Mouse (Mus musculus) MEL (cell line): Measurements from ENCODE around the gene Rasgef1b. TPM values are rescaled to one million over a fixed set of nuclear protein-coding genes. Genes with fewer than 3 reads are reported as not detected.

Experiments
- DNase-seq: peaks from one replicate; pipeline ENCODE4 v3.0.0; 2011; ENCODE audit warnings: low read depth, low spot score
- H3K27ac ChIP-seq: 2 replicates; pipeline ENCODE4 v1.5.1; 2012; ENCODE audit warnings: low read depth, mild to moderate bottlenecking, control low read depth, low read length, moderate library complexity; ENCODE audit not compliant: control insufficient read depth
- H3K27me3 ChIP-seq, 2 experiments: fragments of 150-350 bp in 1 of 2; sonication (generic) in 1 of 2; 2 replicates each; pipeline ENCODE4 v1.6.1; 2012; ENCODE audit warnings: low read length in 2 of 2, mild to moderate bottlenecking in 2 of 2, improper control_type of control experiment in 1 of 2, moderate library complexity in 1 of 2; ENCODE audit not compliant: insufficient read depth in 2 of 2, control insufficient read depth in 1 of 2
- H3K36me3 ChIP-seq, 2 experiments: 2 replicates each; pipeline ENCODE4 v1.6.1; 2012 to 2014; ENCODE audit warnings: low read length in 2 of 2, improper control_type of control experiment in 1 of 2, inconsistent platforms in 1 of 2, mild to moderate bottlenecking in 1 of 2; ENCODE audit not compliant: insufficient read depth in 2 of 2, control insufficient read depth in 1 of 2
- H3K4me1 ChIP-seq, 2 experiments: fragments of 150-350 bp in 1 of 2; sonication (generic) in 1 of 2; 2 replicates each; pipeline ENCODE4 v1.6.1; 2012; ENCODE audit warnings: low read length in 2 of 2, improper control_type of control experiment in 1 of 2, mild to moderate bottlenecking in 1 of 2; ENCODE audit not compliant: insufficient read depth in 2 of 2, control insufficient read depth in 1 of 2
- H3K4me3 ChIP-seq, 2 experiments: fragments of 150-350 bp in 1 of 2; sonication (generic) in 1 of 2; 2 replicates each; pipeline ENCODE4 v1.5.1; 2012; ENCODE audit warnings: low read depth in 2 of 2, low read length in 2 of 2, mild to moderate bottlenecking in 2 of 2, moderate library complexity in 2 of 2, control low read depth in 1 of 2, improper control_type of control experiment in 1 of 2; ENCODE audit not compliant: control insufficient read depth in 1 of 2, insufficient read depth in 1 of 2
- H3K79me2 ChIP-seq: 2 replicates; pipeline ENCODE4 v1.6.1; 2012; ENCODE audit warnings: mild to moderate bottlenecking, low read length, moderate library complexity; ENCODE audit not compliant: control insufficient read depth, poor library complexity, insufficient read depth
- H3K9ac ChIP-seq: 2 replicates; pipeline ENCODE4 v1.6.1; 2012; ENCODE audit warnings: low read depth, mild to moderate bottlenecking, control low read depth, low read length, moderate library complexity; ENCODE audit not compliant: control insufficient read depth, poor library complexity, severe bottlenecking
- H3K9me3 ChIP-seq: fragments of 150-350 bp; sonication (generic); replicated peaks from 2 replicates; pipeline ENCODE4 v1.6.1; 2012; ENCODE audit warnings: mild to moderate bottlenecking, low read length, improper control_type of control experiment, moderate library complexity; ENCODE audit not compliant: insufficient read depth
- CHD1 ChIP-seq: IDR thresholded peaks from 2 replicates; pipeline ENCODE4 v1.6.1; 2012; ENCODE audit warnings: low read depth, mild to moderate bottlenecking, inconsistent platforms, low read length, improper control_type of control experiment
- CHD2 ChIP-seq: IDR thresholded peaks from 2 replicates; pipeline ENCODE4 v1.6.1; 2011; ENCODE audit warnings: low read length, improper control_type of control experiment
- ELF1 ChIP-seq: IDR thresholded peaks from 2 replicates; pipeline ENCODE4 v1.6.1; 2014; ENCODE audit warnings: low read depth, mild to moderate bottlenecking, inconsistent platforms, low read length, improper control_type of control experiment, moderate library complexity
- EP300 ChIP-seq, 2 experiments: IDR thresholded peaks; 2 replicates each; pipeline ENCODE4 v1.6.1; 2011; ENCODE audit warnings: improper control_type of control experiment in 2 of 2, low read length in 2 of 2, low read depth in 1 of 2, mild to moderate bottlenecking in 1 of 2
- GABPA ChIP-seq: IDR thresholded peaks from 2 replicates; pipeline ENCODE4 v1.6.1; 2012; ENCODE audit warnings: low read depth, mild to moderate bottlenecking, inconsistent platforms, low read length, improper control_type of control experiment, moderate library complexity
- GATA1 ChIP-seq: IDR thresholded peaks from 2 replicates; pipeline ENCODE4 v1.6.1; 2011; ENCODE audit warnings: low read depth, low read length, improper control_type of control experiment
- KAT2A ChIP-seq: conservative IDR thresholded peaks from 2 replicates; pipeline ENCODE4 v1.6.1; 2012; ENCODE audit warnings: low read depth, low read length, improper control_type of control experiment, inconsistent platforms
- MAX ChIP-seq: IDR thresholded peaks from 2 replicates; pipeline ENCODE4 v1.6.1; 2011; ENCODE audit warnings: low read length, improper control_type of control experiment
- MYB ChIP-seq: IDR thresholded peaks from 2 replicates; pipeline ENCODE4 v1.6.1; 2011; ENCODE audit warnings: mild to moderate bottlenecking, low read depth, low read length, improper control_type of control experiment
- NELFE ChIP-seq: IDR thresholded peaks from 2 replicates; pipeline ENCODE4 v1.6.1; 2011; ENCODE audit warnings: low read depth, low read length, improper control_type of control experiment
- POLR2A ChIP-seq, 2 experiments: IDR thresholded peaks; 2 replicates each; pipeline ENCODE4 v1.6.1; 2011 to 2012; ENCODE audit warnings: low read length in 2 of 2, mild to moderate bottlenecking in 2 of 2, control low read depth in 1 of 2, improper control_type of control experiment in 1 of 2, low read depth in 1 of 2, moderate library complexity in 1 of 2; ENCODE audit not compliant: control insufficient read depth in 1 of 2, insufficient read depth in 1 of 2, poor library complexity in 1 of 2
- POLR2AphosphoS2 ChIP-seq: IDR thresholded peaks from 2 replicates; pipeline ENCODE4 v1.6.1; 2011; ENCODE audit warnings: low read length, improper control_type of control experiment
- POLR2AphosphoS5 ChIP-seq: IDR thresholded peaks from 2 replicates; pipeline ENCODE4 v1.6.1; 2012; ENCODE audit warnings: low read depth, borderline replicate concordance, mild to moderate bottlenecking, inconsistent platforms, low read length, moderate library complexity, mixed read lengths
- RAD21 ChIP-seq: IDR thresholded peaks from 2 replicates; pipeline ENCODE4 v1.6.1; 2011; ENCODE audit warnings: mild to moderate bottlenecking, low read depth, low read length, improper control_type of control experiment
- RCOR1 ChIP-seq: IDR thresholded peaks from 2 replicates; pipeline ENCODE4 v1.6.1; 2012; ENCODE audit warnings: low read depth, mild to moderate bottlenecking, inconsistent platforms, low read length, improper control_type of control experiment
- TAL1 ChIP-seq: IDR thresholded peaks from 2 replicates; pipeline ENCODE4 v1.6.1; 2012; ENCODE audit warnings: mild to moderate bottlenecking, inconsistent platforms, low read length, moderate library complexity, mixed read lengths
- TBP ChIP-seq: IDR thresholded peaks from 2 replicates; pipeline ENCODE4 v1.8.0; 2011; ENCODE audit warnings: low read depth, low read length, improper control_type of control experiment
- TCF12 ChIP-seq: IDR thresholded peaks from 2 replicates; pipeline ENCODE4 v1.6.1; 2014; ENCODE audit warnings: low read depth, mild to moderate bottlenecking, inconsistent platforms, low read length, improper control_type of control experiment, moderate library complexity
- USF1 ChIP-seq: IDR thresholded peaks from 2 replicates; pipeline ENCODE4 v1.6.1; 2014; ENCODE audit warnings: low read depth, mild to moderate bottlenecking, inconsistent platforms, low read length, improper control_type of control experiment, moderate library complexity
- ZKSCAN1 ChIP-seq: IDR thresholded peaks from 2 replicates; pipeline ENCODE4 v1.6.1; 2012; ENCODE audit warnings: low read depth, mild to moderate bottlenecking, inconsistent platforms, low read length, improper control_type of control experiment, moderate library complexity
- ZNF384 ChIP-seq: IDR thresholded peaks from 2 replicates; pipeline ENCODE4 v1.6.1; 2012; ENCODE audit warnings: low read depth, mild to moderate bottlenecking, inconsistent platforms, low read length, improper control_type of control experiment
- polyA plus RNA-seq, 2 experiments: library from polyadenylated mRNA; stranded (reverse) in 1 of 2; unstranded in 1 of 2; fragments of >175 nt in 1 of 2; fragments of >200 nt in 1 of 2; gene quantifications; 2 replicates each; pipeline versions ENCODE4 v1.2.1 to v1.2.4; 2012; ENCODE audit warnings: low replicate concordance in 2 of 2, low read depth in 1 of 2; ENCODE audit not compliant: insufficient read length in 2 of 2, insufficient read depth in 1 of 2, missing spikeins in 1 of 2
- total RNA-seq: library from RNA; depleted of rRNA; stranded (reverse); fragments of 300-350 nt; gene quantifications from 2 replicates; pipeline ENCODE4 v1.2.3, GENCODE M21; 2012

The Rasgef1b gene
- total and polyA plus RNA-seq, 3 experiments = not detected

DNA sequence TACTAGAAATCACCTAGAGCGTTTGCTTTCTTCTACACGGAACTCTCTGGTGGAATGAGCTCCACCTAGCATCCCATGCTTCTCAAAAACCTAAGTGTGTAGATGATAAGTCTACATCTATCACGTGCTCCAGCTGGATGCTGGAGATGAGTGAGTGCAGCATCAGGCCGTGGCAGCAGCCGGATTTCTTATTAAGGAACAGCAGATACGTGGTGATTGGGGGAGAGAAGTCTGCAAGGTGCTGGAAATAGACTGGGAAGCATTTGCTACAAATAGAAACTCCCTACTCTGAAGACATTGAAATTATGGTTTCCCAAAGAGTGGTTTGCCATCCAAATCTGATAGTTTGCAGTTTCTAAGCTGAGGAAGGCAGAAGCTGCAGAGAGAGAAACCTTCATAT, 269.9 kb downstream of the Rasgef1b start:
- Histone ChIP-seq H3K9me3 (no peaks in the 10 kb centered on the region), H3K9ac (no peak overlapping the region), H3K79me2 (no peaks in the 10 kb centered on the region), H3K27ac (no peak overlapping the region), H3K27me3 (no peaks in the 10 kb centered on the region), H3K36me3 (no peaks in the 10 kb centered on the region), H3K4me1 (no peaks in the 10 kb centered on the region), H3K4me3 (no peak overlapping the region)
- DNase-seq = no peak
- TF ChIP-seq ZNF384 = no peak
- TF ChIP-seq POLR2AphosphoS2 = no peak
- no peak for TF ChIP-seq ELF1
- TF ChIP-seq RAD21 = no peak
- TF ChIP-seq TCF12 = no peak
- TF ChIP-seq TBP = no peak
- TF ChIP-seq KAT2A = no peak
- no peak for TF ChIP-seq CHD1
- no peak for TF ChIP-seq NELFE
- TF ChIP-seq POLR2AphosphoS5 = no peak
- TF ChIP-seq POLR2A (IDR thresholded peaks at IDR 0.05; ENCODE audit: control insufficient read depth in 1 of 2, insufficient read depth in 1 of 2, low read depth in 1 of 2, low read length in 2 of 2, poor library complexity in 1 of 2) = no peak
- no peak for TF ChIP-seq ZKSCAN1
- TF ChIP-seq GABPA = no peak
- no peak for TF ChIP-seq TAL1
- no peak for TF ChIP-seq GATA1
- TF ChIP-seq USF1 = no peak
- no peak for TF ChIP-seq MAX
- no peak for TF ChIP-seq EP300 (IDR thresholded peaks at IDR 0.05; ENCODE audit: low read depth in 1 of 2, low read length in 2 of 2)
- TF ChIP-seq, all 39 proteins: peak for 0

DNA sequence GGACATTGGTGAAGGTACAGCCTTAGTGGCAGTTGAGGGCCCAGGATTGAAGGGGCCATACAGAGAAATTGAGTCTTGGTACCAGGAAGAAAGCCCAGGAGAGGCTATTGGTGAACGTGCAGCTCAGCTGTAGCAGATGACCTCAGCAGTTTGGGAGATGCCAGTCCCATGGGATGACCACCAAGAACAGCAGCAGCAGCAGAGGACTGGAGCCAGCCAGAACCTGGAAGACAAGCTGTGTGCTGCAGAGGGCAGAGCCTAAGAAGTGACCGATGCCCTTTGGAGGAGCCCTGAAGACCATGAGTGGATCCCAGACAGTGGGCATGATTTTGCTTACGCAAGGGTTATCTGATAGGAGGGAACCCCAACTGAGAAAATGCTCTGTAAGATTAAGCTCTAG, 271.6 kb downstream of the Rasgef1b start:
- H3K9ac ChIP-seq = no peak overlapping the region
- H3K4me3 ChIP-seq = no peak overlapping the region
- TF ChIP-seq RCOR1 (no peak), CHD1 (no peak), MYB (no peak), TBP (no peak), CHD2 (no peak), ZKSCAN1 (no peak), USF1 (no peak)
- H3K4me1 ChIP-seq = no peaks in the 10 kb centered on the region
- H3K36me3 ChIP-seq = no peaks in the 10 kb centered on the region
- H3K27ac ChIP-seq = no peak overlapping the region
- DNase-seq = no peak
- H3K79me2 ChIP-seq = no peaks in the 10 kb centered on the region
- no peaks in the 10 kb centered on the region for H3K9me3 ChIP-seq
- H3K27me3 ChIP-seq = no peaks in the 10 kb centered on the region
